Comparison of ENCODE assay signal across 1 mouse cellular context in genomic region chr15:97663750-97664406, GRCm38 (mm10).
A peak's percentile ranks its signal among the peaks of the same experiment; 100 is the strongest.
TF ChIP-seq lines count a peak whose summit lies in the region.

No protein-coding gene starts in this region.

TF ChIP-seq in MEL, 35 proteins besides CTCF, POLR2A, EP300 and RAD21 (continued from another document):
- TF ChIP-seq ZC3H11A (IDR thresholded peaks at IDR 0.05; ENCODE audit: low read depth, low read length) (peak; percentile 70), MAX (IDR thresholded peaks at IDR 0.05; ENCODE audit: low read length) (no peak), NELFE (IDR thresholded peaks at IDR 0.05; ENCODE audit: low read depth, low read length) (no peak), BHLHE40 (IDR thresholded peaks at IDR 0.05; ENCODE audit: borderline replicate concordance, low read depth, low read length) (peak; percentile 15; the same call in 1 of the 2 replicates)
